Mouse (Mus musculus): ENCODE data around the gene Fam186b.
A peak's percentile ranks its signal among the peaks of the same experiment; 100 is the strongest.

Gene Fam186b

GRCm38 (mm10) chr15:99295484-99295981 lies at the start of gene Fam186b:
Gene Fam186b (minus strand): TSS chr15:99295888.
- peak; percentile 41 to 43 for DNase-seq

GRCm38 (mm10) chr15:99344961-99345360 lies 49.3 kb upstream of the Fam186b start:
- DNase-seq = no peak

- DNase-seq = no peak
These were observed 48.6 kb upstream of the Fam186b start for GRCm38 (mm10) chr15:99344148-99344870.

GRCm38 (mm10) chr15:99343414-99344147 lies 47.9 kb upstream of the Fam186b start:
- DNase-seq = no peak

GRCm38 (mm10) chr15:99342194-99342981 lies 46.7 kb upstream of the Fam186b start:
- DNase-seq = peak in 1 of 2 experiments; percentile 24

- peak; percentile 78 to 83 for DNase-seq
These were observed 45.4 kb upstream of the Fam186b start for GRCm38 (mm10) chr15:99341102-99341501.

- DNase-seq = no peak
These were observed 44.0 kb upstream of the Fam186b start for GRCm38 (mm10) chr15:99339669-99340068.

- no peak for DNase-seq
These were observed 43.2 kb upstream of the Fam186b start for GRCm38 (mm10) chr15:99338916-99339315.

- DNase-seq = no peak
These were observed 40.2 kb upstream of the Fam186b start for GRCm38 (mm10) chr15:99335801-99336320.

GRCm38 (mm10) chr15:99334500-99334899 lies 38.8 kb upstream of the Fam186b start:
- DNase-seq = no peak

GRCm38 (mm10) chr15:99333676-99334065 lies 38.0 kb upstream of the Fam186b start:
- DNase-seq = no peak

GRCm38 (mm10) chr15:99332921-99333675 lies 37.4 kb upstream of the Fam186b start:
- DNase-seq = peak; percentile 70 to 78

GRCm38 (mm10) chr15:99332111-99332510 lies 36.4 kb upstream of the Fam186b start:
- no peak for DNase-seq

- no peak for DNase-seq
These were observed 35.7 kb upstream of the Fam186b start for GRCm38 (mm10) chr15:99331341-99331740.

- no peak for DNase-seq
These were observed 34.6 kb upstream of the Fam186b start for GRCm38 (mm10) chr15:99330324-99330723.

- no peak for DNase-seq
These were observed 32.3 kb upstream of the Fam186b start for GRCm38 (mm10) chr15:99328011-99328410.

GRCm38 (mm10) chr15:99326959-99327358 lies 31.3 kb upstream of the Fam186b start:
- peak; percentile 80 to 81 for DNase-seq

- DNase-seq = no peak
These were observed 30.7 kb upstream of the Fam186b start for GRCm38 (mm10) chr15:99326407-99326806.

- DNase-seq = no peak
These were observed 29.9 kb upstream of the Fam186b start for GRCm38 (mm10) chr15:99325598-99325997.

GRCm38 (mm10) chr15:99324151-99324550 lies 28.5 kb upstream of the Fam186b start:
- no peak for DNase-seq

GRCm38 (mm10) chr15:99320978-99321377 lies 25.3 kb upstream of the Fam186b start:
- no peak for DNase-seq

GRCm38 (mm10) chr15:99320168-99320674 lies 24.5 kb upstream of the Fam186b start:
- DNase-seq = no peak

Measured in B cell, adult 2 months (primary cell).